Mouse (Mus musculus) gastrocnemius, postnatal 4 days (tissue): Measurements from ENCODE around the gene Grk4. TPM values are rescaled to one million over a fixed set of nuclear protein-coding genes. Genes with fewer than 3 reads are reported as not detected.
A peak's percentile ranks its signal among the peaks of the same experiment; 100 is the strongest.
"Not testable (repeated sequence)": the region's sequence is repeated elsewhere in the genome, so short reads cannot be mapped to it uniquely, and the experiment has no call there.

Experiments used
- DNase-seq, 2 experiments: peaks; one replicate each; pipeline ENCODE4 v3.0.0; 2021 to 2022; ENCODE audit warnings: low spot score in 2 of 2, mixed read lengths in 2 of 2
- microRNA-seq: library from miRNA; unstranded; fragments of <30 nt; microRNA quantifications from one replicate; pipeline ENCODE4 v1.2.0, GENCODE M21; 2021
- total RNA-seq, 2 experiments: library from RNA; stranded (reverse); gene quantifications; 2 replicates each; pipeline ENCODE4 v1.2.3; 2021

Gene Grk4
- total RNA-seq, 2 experiments from 2014 or later = 1.9 to 3.0 TPM

- no peak for DNase-seq
Observed at GRCm38 (mm10) chr5:34695521-34695920, 35.3 kb downstream of the Grk4 start.

GRCm38 (mm10) chr5:34708436-34708835 is 48.3 kb downstream of the Grk4 start:
- no peak for DNase-seq

DNA sequence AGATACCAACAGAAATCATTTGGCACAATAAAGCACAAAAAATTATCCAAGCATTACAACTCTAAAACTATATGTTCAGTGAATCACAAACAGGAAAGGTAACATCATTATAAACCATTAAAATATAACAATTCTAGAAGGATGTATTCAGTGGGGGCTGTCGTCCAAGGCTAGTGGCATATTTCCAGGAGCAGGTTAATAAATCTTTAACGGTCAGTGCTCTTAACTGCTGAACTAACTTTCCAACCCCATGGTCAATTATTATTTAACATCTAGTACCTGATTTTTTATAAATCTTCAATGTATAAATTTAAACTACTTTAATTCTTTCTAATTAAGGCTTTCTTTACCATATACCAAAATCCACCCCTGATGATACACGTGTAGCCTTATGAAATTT is 54.2 kb downstream of the Grk4 start:
- not testable (repeated sequence) for DNase-seq

- no peak for DNase-seq
Observed at GRCm38 (mm10) chr5:34714816-34715215, 54.6 kb downstream of the Grk4 start.

- no peak for DNase-seq
Observed at GRCm38 (mm10) chr5:34729141-34729540, 69.0 kb downstream of the Grk4 start.

GRCm38 (mm10) chr5:34730255-34730654 is 70.1 kb downstream of the Grk4 start:
- no peak for DNase-seq

DNA sequence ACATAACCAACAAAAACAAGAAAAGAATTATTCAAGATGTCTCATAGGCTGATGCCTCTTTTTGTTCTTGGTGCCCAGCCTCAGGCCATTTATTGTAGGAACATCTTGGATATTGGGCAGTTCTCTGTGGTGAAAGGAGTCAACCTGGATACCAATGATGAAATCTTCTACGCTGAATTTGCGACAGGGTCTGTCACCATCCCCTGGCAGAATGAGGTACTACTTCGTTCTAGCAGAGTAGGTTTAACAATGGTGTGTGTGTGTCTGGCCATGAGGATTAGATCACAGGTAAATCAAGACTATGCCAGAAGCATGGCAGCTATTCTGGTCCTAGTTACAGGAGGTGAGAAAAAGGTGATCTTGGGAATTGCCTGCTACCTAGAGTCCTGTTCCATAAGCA is 91.3 kb downstream of the Grk4 start:
- no peak for DNase-seq

GRCm38 (mm10) chr5:34758762-34759161 is 98.6 kb downstream of the Grk4 start:
- no peak for DNase-seq

GRCm38 (mm10) chr5:34760850-34761508 is 100.8 kb downstream of the Grk4 start:
- DNase-seq = peak in 1 of 2 experiments; percentile 10

GRCm38 (mm10) chr5:34761509-34761908 is 101.3 kb downstream of the Grk4 start, which contains the start of gene Htt:
Gene Htt, plus strand, starts transcription at chr5:34761740.
- peak; percentile 86 to 96 for DNase-seq

DNA sequence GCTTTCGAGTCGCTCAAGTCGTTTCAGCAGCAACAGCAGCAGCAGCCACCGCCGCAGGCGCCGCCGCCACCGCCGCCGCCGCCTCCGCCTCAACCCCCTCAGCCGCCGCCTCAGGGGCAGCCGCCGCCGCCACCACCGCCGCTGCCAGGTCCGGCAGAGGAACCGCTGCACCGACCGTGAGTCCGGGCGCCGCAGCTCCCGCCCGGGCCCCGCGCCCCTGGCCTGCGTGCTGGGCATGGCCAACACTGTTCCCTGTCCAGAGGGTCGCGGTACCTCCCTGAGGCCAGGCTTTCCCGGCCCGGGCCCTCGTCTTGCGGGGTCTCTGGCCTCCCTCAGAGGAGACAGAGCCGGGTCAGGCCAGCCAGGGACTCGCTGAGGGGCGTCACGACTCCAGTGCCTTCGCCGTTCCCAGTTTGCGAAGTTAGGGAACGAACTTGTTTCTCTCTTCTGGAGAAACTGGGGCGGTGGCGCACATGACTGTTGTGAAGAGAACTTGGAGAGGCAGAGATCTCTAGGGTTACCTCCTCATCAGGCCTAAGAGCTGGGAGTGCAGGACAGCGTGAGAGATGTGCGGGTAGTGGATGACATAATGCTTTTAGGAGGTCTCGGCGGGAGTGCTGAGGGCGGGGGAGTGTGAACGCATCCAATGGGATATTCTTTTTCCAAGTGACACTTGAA is 101.9 kb downstream of the Grk4 start:
- peak; percentile 23 to 33 for DNase-seq

- no peak for DNase-seq
Observed at GRCm38 (mm10) chr5:34771818-34772217, 111.6 kb downstream of the Grk4 start.

DNA sequence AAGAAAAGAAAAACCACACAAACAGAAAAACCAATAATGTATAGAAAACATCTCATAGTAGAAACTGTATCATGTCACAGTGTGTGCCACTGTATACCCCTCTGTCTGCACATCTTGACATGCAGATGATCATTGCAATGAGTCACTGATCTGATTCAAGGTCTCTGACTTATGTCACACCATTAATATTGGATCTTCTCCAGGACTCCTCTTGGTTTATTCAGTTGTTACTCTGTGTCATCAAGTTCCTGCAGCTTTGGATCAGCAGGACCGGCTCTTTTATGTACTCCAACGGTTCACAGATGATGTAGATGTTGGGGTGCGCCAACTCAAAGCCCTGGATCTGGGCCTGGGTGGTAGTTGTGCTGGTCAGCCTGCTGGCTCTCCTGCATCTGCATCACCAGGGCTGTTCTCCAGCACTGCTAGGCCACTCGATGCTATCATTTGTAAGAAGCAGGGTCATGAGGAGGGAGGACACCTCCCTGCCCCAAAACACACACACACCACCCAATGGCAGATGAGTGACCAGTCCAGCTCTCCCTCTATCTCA is 112.6 kb downstream of the Grk4 start:
- DNase-seq = no peak

DNA sequence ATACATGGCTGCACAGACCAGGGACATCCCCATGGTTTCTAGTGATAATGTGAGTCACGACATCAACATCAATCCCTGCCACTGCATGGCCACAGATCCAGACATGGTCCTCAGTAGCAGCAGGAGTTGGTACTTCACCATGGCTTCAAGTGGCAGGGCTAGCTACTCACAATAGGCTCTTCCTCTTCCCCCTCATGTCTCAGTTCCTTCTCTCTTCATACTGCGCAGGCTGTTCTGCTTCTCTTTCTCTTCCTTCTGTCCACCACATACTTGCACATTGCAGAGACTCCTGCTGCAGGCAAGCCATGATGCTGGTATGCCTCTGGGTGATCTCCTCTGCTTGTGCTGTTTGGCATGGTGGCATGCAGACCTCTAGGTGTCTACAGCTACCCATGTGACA is 113.2 kb downstream of the Grk4 start:
- DNase-seq = no peak

DNA sequence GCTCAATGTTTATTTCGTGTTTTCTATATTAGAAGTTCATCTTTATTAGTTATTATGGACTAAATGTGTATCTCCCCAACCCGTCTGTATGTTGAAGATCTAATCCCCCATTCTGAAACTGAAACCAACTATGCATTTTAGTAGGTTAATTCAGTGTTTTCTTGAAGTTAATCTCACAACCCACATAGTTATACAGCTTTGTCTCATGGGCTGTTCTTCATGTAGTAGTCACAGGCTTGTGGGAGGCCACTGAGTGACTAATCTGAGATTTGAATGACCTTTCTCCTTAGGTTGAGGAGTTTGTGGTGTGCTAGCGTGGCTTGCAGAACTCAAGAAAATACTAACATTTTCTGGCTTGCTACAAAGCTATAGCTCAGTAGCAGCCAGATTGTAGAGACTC is 124.8 kb downstream of the Grk4 start:
- DNase-seq = no peak

DNA sequence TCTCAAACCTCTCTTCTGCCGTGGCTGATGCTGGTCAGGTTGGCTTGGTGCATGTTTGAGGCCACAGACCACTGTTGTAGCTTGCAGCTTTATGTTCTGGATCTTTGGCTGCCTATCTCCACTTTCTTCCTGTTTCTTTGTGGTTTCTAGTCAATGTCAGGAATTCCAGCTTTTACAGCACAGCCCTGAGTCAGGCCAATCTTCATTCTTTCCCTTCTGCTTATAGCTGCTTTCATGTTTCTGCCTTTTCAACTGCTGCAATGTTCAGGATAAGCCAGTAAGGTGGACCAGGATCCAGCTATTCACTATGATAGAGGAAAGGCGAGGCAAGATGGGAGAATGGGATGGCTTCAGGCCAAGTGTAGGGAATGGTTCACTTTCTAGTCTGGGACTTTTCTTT is 131.0 kb downstream of the Grk4 start:
- no peak for DNase-seq

DNA sequence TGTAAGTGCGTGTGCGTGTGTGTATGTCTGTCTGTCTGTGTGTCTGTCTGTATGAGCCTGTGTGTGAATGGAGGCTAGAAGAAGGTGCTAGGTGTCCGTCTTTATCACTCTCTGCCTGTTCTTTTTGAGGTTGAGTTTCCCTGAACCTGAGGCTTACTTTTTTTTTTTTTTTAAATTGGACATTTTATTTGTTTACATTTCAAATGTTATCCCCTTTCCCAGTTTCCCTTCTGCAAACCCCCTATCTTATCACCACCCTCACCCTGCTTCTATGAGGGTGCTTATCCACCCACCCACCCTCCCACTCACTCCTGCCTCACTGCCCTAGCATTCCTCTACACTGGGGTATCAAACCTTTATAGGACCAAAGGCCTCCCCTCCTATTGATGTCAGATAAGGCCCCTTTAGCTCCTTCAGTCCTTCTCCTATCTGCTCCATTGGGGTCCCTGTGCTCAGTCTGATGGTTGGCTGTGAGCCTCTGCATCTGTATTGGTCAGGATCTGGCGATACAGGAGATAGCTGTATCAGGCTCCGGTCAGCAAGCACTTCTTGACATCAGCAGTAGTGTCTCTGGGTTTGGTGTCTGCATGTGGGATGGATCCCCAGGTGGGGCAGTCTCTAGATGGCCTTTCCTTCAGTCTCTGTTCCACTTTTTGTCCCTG is 140.2 kb downstream of the Grk4 start:
- DNase-seq = no peak

Small RNA genes lying within 50 kb of the gene (microRNA-seq; reads per million reads assigned to microRNA genes)
- not detected for gene Mir467g

Other genes with a start within 250 kb of the Grk4 start
- gene Tnip2, start 146.4 kb upstream of the Grk4 start, total RNA-seq = 10 to 100 TPM in 1 of 2 experiments, 1 to 10 TPM in 1; 9.8 to 10.1 TPM
- 1 to 10 TPM; 4.9 to 5.4 TPM for gene Sh3bp2, start 134.5 kb upstream of the Grk4 start, total RNA-seq
- gene Add1, start 86.7 kb upstream of the Grk4 start, total RNA-seq = 100 to 1,000 TPM; 174 to 180 TPM
- gene Mfsd10, start 23.2 kb upstream of the Grk4 start, total RNA-seq = 10 to 100 TPM; 30.7 to 31.8 TPM
- gene Nop14, start 231 bp upstream of the Grk4 start, total RNA-seq = 10 to 100 TPM; 17.3 to 18.5 TPM
- gene Htt, start 101.4 kb downstream of the Grk4 start, total RNA-seq = 10 to 100 TPM; 19.5 to 20.1 TPM
- 1 to 10 TPM in 1 of 2 experiments, under 1 TPM in 1; 0.93 to 1.5 TPM for gene Msantd1, start 247.6 kb downstream of the Grk4 start, total RNA-seq